Mouse (Mus musculus) hindbrain, embryonic 16.5 days (tissue): ENCODE measurements at regions not wholly inside any gene's neighbourhood (a gene's known extent, or its start where the extent isn't known, plus 50 kb on each side); places are given as distances from the start of the nearest gene placed in this dataset.

Experiments used
- ATAC-seq: fragments of 200-750 bp; cut with Nextera tagmentation; 2 replicates; pipeline ENCODE4 v1.8.0; 2017; ENCODE audit warnings: moderate TSS enrichment, moderate library complexity
- H3K27ac ChIP-seq: fragments of 300-500 bp; sonication (generic); 2 replicates; pipeline ENCODE4 v1.5.1; 2014; ENCODE audit warnings: low read depth, mild to moderate bottlenecking, control low read depth, low read length, moderate library complexity
- H3K27me3 ChIP-seq: fragments of 300-500 bp; sonication (generic); replicated peaks from 2 replicates; pipeline ENCODE4 v1.6.1; 2014; ENCODE audit warnings: low read length; ENCODE audit not compliant: control insufficient read depth, insufficient read depth
- H3K36me3 ChIP-seq: fragments of 300-500 bp; sonication (generic); 2 replicates; pipeline ENCODE4 v1.6.1; 2014; ENCODE audit warnings: mild to moderate bottlenecking, low read length, moderate library complexity, mixed read lengths; ENCODE audit not compliant: control insufficient read depth, insufficient read depth
- H3K4me1 ChIP-seq: fragments of 300-500 bp; sonication (generic); 2 replicates; pipeline ENCODE4 v1.6.1; 2014; ENCODE audit warnings: low read depth, low read length; ENCODE audit not compliant: control insufficient read depth, insufficient read depth
- H3K4me2 ChIP-seq: fragments of 300-500 bp; sonication (generic); 2 replicates; pipeline ENCODE4 v1.6.1; 2014; ENCODE audit warnings: mild to moderate bottlenecking, low read length, control low read depth, moderate library complexity
- H3K4me3 ChIP-seq: fragments of 300-500 bp; sonication (generic); 2 replicates; pipeline ENCODE4 v1.5.1; 2014; ENCODE audit warnings: mild to moderate bottlenecking, low read length, control low read depth, moderate library complexity
- H3K9ac ChIP-seq: fragments of 300-500 bp; sonication (generic); 2 replicates; pipeline ENCODE4 v1.6.1; 2014; ENCODE audit warnings: low read depth, mild to moderate bottlenecking, control low read depth, low read length, moderate library complexity
- H3K9me3 ChIP-seq: fragments of 300-500 bp; sonication (generic); 2 replicates; pipeline ENCODE4 v1.6.1; 2014; ENCODE audit warnings: mild to moderate bottlenecking, low read length, moderate library complexity; ENCODE audit not compliant: control insufficient read depth
- WGBS: fragments of 180-500 bp; shearing (Covaris S2); extraction: QIAGEN DNeasy Blood & Tissue Kit; methylation state at CpG from one replicate; pipeline ENCODE4 v1.1.7; 2014; 5-methylcytosine and 5-hydroxymethylcytosine counted together

DNA sequence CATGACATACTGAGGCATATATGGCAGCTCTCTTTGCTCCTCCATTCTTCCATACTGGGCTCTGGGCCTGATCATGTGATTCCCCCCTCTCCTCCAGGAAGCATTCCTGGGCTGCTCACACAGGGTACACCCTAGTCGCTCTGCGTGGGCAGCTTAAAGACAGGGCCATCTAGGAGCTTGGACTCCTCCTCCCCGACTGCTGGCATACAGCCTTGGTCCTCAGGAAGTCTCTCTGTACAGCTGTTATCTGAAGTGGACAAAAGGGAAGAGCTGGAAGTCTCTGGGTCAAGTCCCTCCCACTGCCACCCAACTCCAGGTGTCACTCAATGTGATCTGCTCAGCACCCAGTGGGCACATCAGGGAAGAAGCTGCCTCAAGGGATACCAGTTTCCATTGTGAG, 102.6 kb upstream of the Zfp618 start:
- H3K9me3 ChIP-seq = no peaks in the 10 kb centered on the region
- no peaks in the 10 kb centered on the region for H3K27me3 ChIP-seq
- no peak overlapping the region for H3K4me2 ChIP-seq
- H3K4me3 ChIP-seq = no peak overlapping the region
- no peaks in the 10 kb centered on the region for H3K36me3 ChIP-seq
- WGBS = 91% methylated on average over 3 of the region's 3 CpGs
- H3K4me1 ChIP-seq = no peaks in the 10 kb centered on the region
- no peak overlapping the region for H3K27ac ChIP-seq
- no peak overlapping the region for H3K9ac ChIP-seq
- no peak for ATAC-seq

DNA sequence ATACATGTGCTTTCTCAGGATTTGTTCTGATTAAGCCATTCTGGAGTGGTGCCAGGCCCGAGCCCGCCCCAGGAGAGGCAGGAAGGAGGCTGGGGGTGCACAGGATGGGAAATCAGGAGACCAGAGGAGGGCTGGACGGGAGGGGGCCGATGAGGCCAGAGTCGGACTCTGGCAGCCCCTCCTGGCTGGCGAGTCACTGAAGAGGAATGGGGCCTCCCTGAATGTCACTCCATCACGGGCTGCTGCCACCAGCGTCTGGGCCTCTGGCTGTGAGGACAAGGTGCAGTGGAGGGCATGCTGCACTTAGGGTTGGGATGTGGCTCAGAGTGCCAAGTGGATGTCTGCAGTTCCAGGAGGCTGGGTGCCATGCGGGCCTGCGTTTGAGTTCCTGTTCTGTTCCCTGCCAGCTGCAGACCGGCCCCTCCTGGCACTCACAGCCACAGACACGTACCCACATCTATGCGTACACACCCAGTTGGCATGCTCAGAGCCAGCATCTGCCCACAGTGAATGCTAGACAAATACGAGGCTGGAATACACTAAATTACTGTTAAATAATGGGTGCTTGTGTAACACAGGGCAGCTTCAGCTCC, 94.9 kb upstream of the Zfp618 start:
- H3K36me3 ChIP-seq = no peaks in the 10 kb centered on the region
- no peak overlapping the region for H3K9ac ChIP-seq
- 55% methylated on average over 14 of the region's 14 CpGs for WGBS
- ATAC-seq = peak; percentile 80
- H3K4me3 ChIP-seq = no peak overlapping the region
- no peak overlapping the region for H3K4me2 ChIP-seq
- 0 out of 2 replicates have a peak, but pooled peaks cover 4% of the 10 kb centered on the region for H3K4me1 ChIP-seq
- H3K9me3 ChIP-seq = no peaks in the 10 kb centered on the region
- H3K27me3 ChIP-seq = no peaks in the 10 kb centered on the region
- H3K27ac ChIP-seq = no peak overlapping the region

- no peaks in the 10 kb centered on the region for H3K27me3 ChIP-seq
- no peak overlapping the region for H3K27ac ChIP-seq
- no peaks in the 10 kb centered on the region for H3K36me3 ChIP-seq
- H3K4me3 ChIP-seq = no peak overlapping the region
- 83% methylated on average over 10 of the region's 10 CpGs for WGBS
- ATAC-seq = no peak
- no peaks in the 10 kb centered on the region for H3K9me3 ChIP-seq
- no peak overlapping the region for H3K9ac ChIP-seq
- H3K4me2 ChIP-seq = no peak overlapping the region
- H3K4me1 ChIP-seq = 0 out of 2 replicates have a peak, but pooled peaks cover 4% of the 10 kb centered on the region
These were observed 92.8 kb upstream of the Zfp618 start for GRCm38 (mm10) chr4:62872562-62872961.

- H3K4me1 ChIP-seq = 0 out of 2 replicates have a peak, but pooled peaks cover 4% of the 10 kb centered on the region
- H3K36me3 ChIP-seq = no peaks in the 10 kb centered on the region
- no peak overlapping the region for H3K9ac ChIP-seq
- H3K27me3 ChIP-seq = no peaks in the 10 kb centered on the region
- WGBS = 63% methylated on average over 12 of the region's 12 CpGs
- no peak overlapping the region for H3K4me3 ChIP-seq
- no peak overlapping the region for H3K27ac ChIP-seq
- no peak overlapping the region for H3K4me2 ChIP-seq
- no peaks in the 10 kb centered on the region for H3K9me3 ChIP-seq
- ATAC-seq = no peak
These were observed 91.4 kb upstream of the Zfp618 start for GRCm38 (mm10) chr4:62873986-62874385.

DNA sequence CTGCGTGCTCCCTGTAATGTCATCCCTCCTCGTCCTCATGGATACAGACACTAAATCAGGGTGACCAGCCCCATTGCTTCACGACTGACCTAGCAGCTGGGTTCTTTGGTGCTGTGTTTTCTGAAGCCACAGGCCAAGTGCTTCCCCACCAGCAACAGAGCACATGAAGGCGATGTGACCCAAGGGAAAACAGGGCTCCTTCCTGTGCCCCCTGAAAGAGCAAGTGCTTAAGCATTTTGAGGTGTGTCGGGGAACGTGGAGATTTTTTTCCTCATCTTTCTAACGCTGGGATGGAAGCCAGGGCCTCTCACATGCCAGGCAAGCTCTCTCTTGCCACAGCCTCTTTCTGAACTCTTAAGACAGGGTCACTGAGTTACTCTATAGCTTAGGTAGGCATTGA, 87.3 kb upstream of the Zfp618 start:
- H3K9me3 ChIP-seq = no peaks in the 10 kb centered on the region
- no peak for ATAC-seq
- WGBS = 85% methylated on average over 7 of the region's 7 CpGs

DNA sequence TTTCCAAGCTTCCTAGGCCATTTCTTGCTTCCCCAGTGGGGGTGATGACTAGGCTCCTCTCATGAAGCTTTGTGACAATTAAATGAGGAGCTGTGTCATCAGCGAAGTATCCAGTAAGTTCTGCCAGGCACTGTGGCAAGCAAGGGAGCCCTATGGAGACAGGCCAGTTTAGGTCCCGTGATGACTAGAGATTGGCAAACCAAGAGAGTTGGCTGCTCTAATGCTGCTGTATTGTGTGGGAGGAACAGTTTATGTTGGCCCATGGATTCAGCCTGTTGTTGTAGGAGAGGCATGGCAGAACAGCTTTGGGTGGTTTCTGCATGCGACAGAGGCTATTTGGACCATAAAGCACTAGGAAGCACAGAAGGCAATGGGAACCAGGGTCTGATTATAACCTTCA, 86.4 kb upstream of the Zfp618 start:
- no peak for ATAC-seq
- no peaks in the 10 kb centered on the region for H3K36me3 ChIP-seq
- 82% methylated on average over 3 of the region's 3 CpGs for WGBS
- H3K27me3 ChIP-seq = no peaks in the 10 kb centered on the region
- H3K9me3 ChIP-seq = no peaks in the 10 kb centered on the region
- no peak overlapping the region for H3K4me2 ChIP-seq
- no peak overlapping the region for H3K9ac ChIP-seq
- no peak overlapping the region for H3K4me3 ChIP-seq
- H3K27ac ChIP-seq = no peak overlapping the region
- no peaks in the 10 kb centered on the region for H3K4me1 ChIP-seq

More for the DNA sequence above, 87.3 kb upstream of the Zfp618 start:
- Histone ChIP-seq H3K4me1 (no peaks in the 10 kb centered on the region), H3K4me3 (no peak overlapping the region), H3K27me3 (no peaks in the 10 kb centered on the region), H3K27ac (no peak overlapping the region), H3K9ac (no peak overlapping the region), H3K36me3 (no peaks in the 10 kb centered on the region), H3K4me2 (no peak overlapping the region)

GRCm38 (mm10) chr4:62881824-62882223, 83.5 kb upstream of the Zfp618 start:
- no peaks in the 10 kb centered on the region for H3K9me3 ChIP-seq
- H3K4me3 ChIP-seq = no peak overlapping the region
- H3K36me3 ChIP-seq = no peaks in the 10 kb centered on the region
- H3K27me3 ChIP-seq = no peaks in the 10 kb centered on the region
- H3K4me1 ChIP-seq = no peaks in the 10 kb centered on the region
- no peak for ATAC-seq
- H3K27ac ChIP-seq = no peak overlapping the region
- H3K9ac ChIP-seq = no peak overlapping the region
- H3K4me2 ChIP-seq = no peak overlapping the region
- WGBS = 84% methylated on average over 10 of the region's 11 CpGs

GRCm38 (mm10) chr4:62882276-62882675, 83.1 kb upstream of the Zfp618 start:
- Histone ChIP-seq H3K4me2 (no peak overlapping the region), H3K4me1 (no peaks in the 10 kb centered on the region), H3K36me3 (no peaks in the 10 kb centered on the region), H3K27me3 (no peaks in the 10 kb centered on the region), H3K27ac (no peak overlapping the region), H3K9ac (no peak overlapping the region), H3K4me3 (no peak overlapping the region), H3K9me3 (no peaks in the 10 kb centered on the region)
- WGBS = 48% methylated on average over 8 of the region's 8 CpGs
- ATAC-seq = no peak

DNA sequence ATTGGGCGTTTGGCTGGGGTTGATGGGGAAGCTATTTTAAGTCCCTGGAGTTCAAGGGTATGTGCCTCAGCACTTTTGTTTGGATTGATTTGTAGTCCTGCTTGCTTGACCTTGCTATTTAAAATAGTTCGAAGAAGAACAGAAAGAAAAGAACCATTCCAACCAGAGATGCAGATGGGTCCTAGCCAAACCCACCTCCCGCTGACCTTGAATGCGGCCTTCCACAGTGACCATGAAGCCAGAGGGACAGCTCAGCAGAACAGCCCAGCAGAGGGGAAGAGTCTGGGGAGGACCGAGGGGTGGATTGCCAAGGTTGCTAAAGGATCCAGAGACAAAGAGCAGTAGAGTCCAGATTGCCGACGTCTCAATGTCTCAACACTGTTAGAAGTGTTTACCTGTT, 76.6 kb upstream of the Zfp618 start:
- WGBS = 93% methylated on average over 7 of the region's 7 CpGs
- Histone ChIP-seq H3K9me3 (no peaks in the 10 kb centered on the region), H3K9ac (no peak overlapping the region), H3K4me2 (no peak overlapping the region), H3K27ac (no peak overlapping the region), H3K27me3 (no peaks in the 10 kb centered on the region), H3K4me1 (no peaks in the 10 kb centered on the region), H3K36me3 (no peaks in the 10 kb centered on the region), H3K4me3 (no peak overlapping the region)
- no peak for ATAC-seq

DNA sequence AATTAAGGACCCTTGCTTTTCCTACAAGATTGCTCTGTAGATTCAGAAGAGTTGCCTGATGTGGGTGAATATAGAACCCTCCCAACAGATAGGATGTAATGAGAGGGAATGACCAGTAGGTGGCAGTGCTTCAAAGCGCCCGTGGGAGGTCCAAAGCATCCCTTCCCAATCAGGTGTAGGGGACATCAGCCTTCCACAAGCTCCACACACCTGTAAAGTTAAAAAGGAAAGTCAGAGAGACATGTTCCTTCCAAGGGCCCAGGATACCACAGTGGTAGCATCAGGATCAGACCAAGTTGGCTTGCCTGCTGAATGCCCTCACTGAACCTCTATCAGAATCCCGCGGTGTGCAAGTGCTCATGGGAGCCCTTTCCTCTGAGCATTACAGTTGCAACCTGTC, 75.7 kb upstream of the Zfp618 start:
- Histone ChIP-seq H3K36me3 (no peaks in the 10 kb centered on the region), H3K4me3 (no peak overlapping the region), H3K4me1 (no peaks in the 10 kb centered on the region), H3K9ac (no peak overlapping the region), H3K27me3 (no peaks in the 10 kb centered on the region), H3K9me3 (no peaks in the 10 kb centered on the region), H3K4me2 (no peak overlapping the region), H3K27ac (no peak overlapping the region)
- ATAC-seq = no peak
- 48% methylated on average over 4 of the region's 4 CpGs for WGBS
